Mouse (Mus musculus): ENCODE data around the gene Ptpa. TPM values are rescaled to one million over a fixed set of nuclear protein-coding genes. Genes with fewer than 3 reads are reported as not detected.

Gene Ptpa
- polyA plus RNA-seq, 1 experiment from 2014 or later, result 131 TPM

DNA sequence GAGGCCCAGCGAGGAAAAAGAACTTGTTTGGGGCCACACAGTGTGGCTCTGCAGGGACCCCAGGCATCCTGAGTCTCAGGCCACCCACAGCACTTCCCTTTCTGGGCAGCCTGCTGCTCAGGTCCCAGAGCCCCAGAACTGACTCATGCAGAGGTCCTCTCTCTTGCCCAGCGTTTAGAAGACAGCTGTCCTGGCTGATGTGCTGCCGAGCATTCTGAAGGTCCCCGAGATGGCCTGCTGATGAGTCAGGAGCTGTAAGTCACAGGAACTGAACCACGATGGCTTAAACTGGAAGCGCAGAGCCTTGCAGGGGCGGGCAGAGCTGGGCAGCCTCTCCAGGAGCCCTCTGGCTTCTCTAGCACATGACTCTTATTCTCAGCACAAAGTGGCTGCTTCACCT lies 71.8 kb downstream of the Ptpa start:
- 27% methylated on average over 7 of the region's 7 CpGs for WGBS
- Histone ChIP-seq H3K9ac (ENCODE audit: low read depth, low read length) (no peak overlapping the region), H3K27ac (no peak overlapping the region)

DNA sequence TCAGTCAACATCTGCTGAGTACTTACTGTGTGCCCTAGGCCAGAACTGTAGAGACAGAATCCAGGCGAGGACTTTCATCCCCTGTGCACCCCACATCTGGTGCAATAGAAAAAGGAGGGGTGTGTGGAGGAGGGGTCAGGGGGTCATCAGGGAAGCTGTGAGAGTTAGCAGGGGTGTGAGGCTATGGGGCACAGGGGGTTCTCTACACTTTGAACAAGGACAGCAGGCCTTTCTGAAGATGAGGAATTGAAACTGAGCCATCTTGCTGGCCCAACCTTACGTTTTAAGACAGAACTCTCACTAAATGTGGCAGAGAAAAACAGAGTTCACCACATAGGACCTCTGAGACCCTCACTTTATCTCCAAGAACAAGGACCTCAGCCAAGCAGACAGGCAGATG lies 74.5 kb downstream of the Ptpa start:
- Histone ChIP-seq H3K9me3 (replicated peaks; ENCODE audit: low read length) (no peaks in the 10 kb centered on the region), H3K4me2 (ENCODE audit: low read length) (no peak overlapping the region), H3K27ac (no peak overlapping the region), H3K9ac (ENCODE audit: low read depth, low read length) (no peak overlapping the region), H3K27me3 (ENCODE audit: insufficient read depth, low read length) (no peaks in the 10 kb centered on the region), H3K4me1 (replicated peaks; ENCODE audit: insufficient read depth, low read length) (no peaks in the 10 kb centered on the region), H3K4me3 (replicated peaks; ENCODE audit: low read depth, low read length) (no peak overlapping the region), H3K36me3 (ENCODE audit: insufficient read depth, low read length) (no peaks in the 10 kb centered on the region)
- WGBS, result 83% methylated on average over 2 of the region's 2 CpGs
- ATAC-seq (replicated peaks; ENCODE audit: low FRiP score, low read depth), result no peak
- TF ChIP-seq CTCF (IDR thresholded peaks at IDR 0.05; ENCODE audit: low read depth), result no peak
- DNase-seq (ENCODE audit: low spot score), result no peak

More for the DNA sequence above, 71.8 kb downstream of the Ptpa start:
- DNase-seq (ENCODE audit: low spot score) (no peak), ATAC-seq (replicated peaks; ENCODE audit: low FRiP score, low read depth) (no peak)
- Histone ChIP-seq H3K4me1 (replicated peaks; ENCODE audit: insufficient read depth, low read length) (no peaks in the 10 kb centered on the region), H3K27me3 (ENCODE audit: insufficient read depth, low read length) (no peaks in the 10 kb centered on the region), H3K4me3 (replicated peaks; ENCODE audit: low read depth, low read length) (no peak overlapping the region), H3K4me2 (ENCODE audit: low read length) (no peak overlapping the region), H3K36me3 (ENCODE audit: insufficient read depth, low read length) (no peaks in the 10 kb centered on the region), H3K9me3 (replicated peaks; ENCODE audit: low read length) (no peaks in the 10 kb centered on the region)
- no peak for TF ChIP-seq CTCF (IDR thresholded peaks at IDR 0.05; ENCODE audit: low read depth)

DNA sequence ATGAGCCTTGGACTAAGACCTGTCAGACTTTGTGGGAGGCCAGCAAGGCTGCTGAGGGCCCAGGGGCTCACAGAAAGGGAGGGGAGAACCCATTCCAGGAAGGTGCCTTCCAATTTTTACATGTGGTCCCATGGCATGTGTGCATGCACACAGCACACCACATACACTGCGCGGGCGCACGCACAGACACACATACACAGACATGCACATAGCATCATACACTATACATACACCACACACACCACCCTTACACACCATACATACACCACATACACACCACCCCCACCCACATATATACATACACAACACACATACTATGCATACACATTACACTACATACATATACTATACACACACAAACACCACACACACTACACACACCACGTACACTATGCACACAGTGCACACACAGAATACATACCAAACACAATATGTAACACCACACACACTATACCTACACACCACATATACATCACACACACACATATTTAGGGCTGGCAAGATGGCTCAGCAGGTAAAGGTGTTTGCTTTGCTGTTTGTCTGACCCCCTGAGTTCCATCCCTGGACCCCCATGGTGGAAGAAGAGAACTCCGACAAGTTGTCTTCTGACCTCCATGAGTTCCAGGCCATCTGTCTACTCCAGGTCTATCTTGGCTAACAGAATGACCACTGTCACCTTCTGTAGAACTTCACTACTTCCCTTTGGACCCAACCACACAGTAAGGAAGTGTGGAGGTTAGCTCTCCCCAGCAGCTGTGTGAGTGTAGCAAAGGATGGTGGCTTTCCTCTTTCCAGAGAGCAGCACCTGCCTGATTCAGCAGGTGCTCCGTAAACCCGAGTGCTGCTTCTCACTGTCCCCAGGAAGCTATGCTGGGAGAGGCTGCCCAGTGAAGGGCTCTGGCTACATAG lies 79.4 kb downstream of the Ptpa start:
- Histone ChIP-seq H3K4me1 (replicated peaks; ENCODE audit: insufficient read depth, low read length) (peaks cover 6% of the 10 kb centered on the region), H3K4me2 (ENCODE audit: low read length) (peak overlapping the region; percentile 55; the same call in 1 of the 2 replicates), H3K4me3 (replicated peaks; ENCODE audit: low read depth, low read length) (no peak overlapping the region), H3K9me3 (replicated peaks; ENCODE audit: low read length) (no peaks in the 10 kb centered on the region), H3K27ac (no peak overlapping the region), H3K9ac (ENCODE audit: low read depth, low read length) (no peak overlapping the region), H3K36me3 (ENCODE audit: insufficient read depth, low read length) (no peaks in the 10 kb centered on the region), H3K27me3 (ENCODE audit: insufficient read depth, low read length) (no peaks in the 10 kb centered on the region)
- DNase-seq (ENCODE audit: low spot score) (no peak), ATAC-seq (replicated peaks; ENCODE audit: low FRiP score, low read depth) (0 out of 2 replicates have a peak, but pooled peaks have one; percentile 14)
- 76% methylated on average over 8 of the region's 8 CpGs for WGBS
- TF ChIP-seq CTCF (IDR thresholded peaks at IDR 0.05; ENCODE audit: low read depth), result no peak

DNA sequence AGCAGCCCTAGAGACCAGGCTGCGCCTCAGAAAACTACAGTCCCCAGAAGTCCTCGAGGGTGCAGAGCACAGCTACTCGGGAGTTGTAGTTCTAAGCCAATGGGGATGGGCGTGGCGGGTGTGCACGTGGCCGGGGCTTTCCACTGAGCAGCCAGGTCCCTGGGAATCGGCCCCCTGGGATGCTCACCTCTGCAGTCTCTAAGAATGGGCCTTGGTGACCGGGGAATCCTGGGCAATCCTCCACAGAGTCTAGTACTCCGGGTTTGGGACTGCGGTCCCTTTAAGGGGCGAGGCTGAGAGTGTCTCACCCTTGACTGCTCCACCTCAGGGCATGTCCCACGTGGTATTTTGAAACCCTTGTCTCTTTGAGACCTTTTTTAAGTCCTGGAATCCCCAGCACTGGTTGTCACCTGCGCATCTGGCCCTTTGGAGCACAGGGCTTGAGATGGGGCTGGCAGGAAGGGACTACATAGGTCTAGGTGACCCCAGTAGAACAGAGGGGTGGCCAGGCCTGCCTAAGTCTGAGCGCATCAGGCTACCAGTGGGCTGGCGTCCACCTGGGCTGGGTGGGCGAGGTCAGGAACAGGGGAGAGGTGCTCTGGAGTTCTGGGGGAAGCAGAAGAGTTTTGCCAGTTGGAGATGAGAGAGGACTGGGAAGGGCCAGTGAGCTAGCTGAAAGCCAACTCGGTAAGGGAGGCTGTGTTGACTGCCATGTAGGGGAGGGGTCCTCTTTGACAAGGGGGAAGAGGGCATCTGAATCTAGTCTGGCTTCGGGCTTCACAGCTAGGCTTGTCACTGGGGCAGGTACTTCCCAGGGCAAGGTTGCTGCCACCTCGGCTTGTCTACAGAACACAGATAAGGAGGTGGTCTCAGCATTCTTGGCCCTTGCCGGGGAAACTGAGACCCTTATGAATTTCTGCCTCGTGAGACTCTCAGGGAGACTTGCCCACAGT lies 80.3 kb downstream of the Ptpa start:
- H3K27ac ChIP-seq, result no peak overlapping the region
- DNase-seq (ENCODE audit: low spot score) (peak; percentile 87), ATAC-seq (replicated peaks; ENCODE audit: low FRiP score, low read depth) (peak; percentile 90)
- no peaks in the 10 kb centered on the region for H3K27me3 ChIP-seq (ENCODE audit: insufficient read depth, low read length)
- H3K9ac ChIP-seq (ENCODE audit: low read depth, low read length), result no peak overlapping the region
- H3K36me3 ChIP-seq (ENCODE audit: insufficient read depth, low read length), result no peaks in the 10 kb centered on the region
- no peak for TF ChIP-seq CTCF (IDR thresholded peaks at IDR 0.05; ENCODE audit: low read depth)
- WGBS, result 27% methylated on average over 22 of the region's 22 CpGs
- peak overlapping the region; percentile 14; the same call in 1 of the 2 replicates for H3K4me3 ChIP-seq (replicated peaks; ENCODE audit: low read depth, low read length)
- H3K4me2 ChIP-seq (ENCODE audit: low read length), result peak overlapping the region; percentile 55
- no peaks in the 10 kb centered on the region for H3K9me3 ChIP-seq (replicated peaks; ENCODE audit: low read length)
- H3K4me1 ChIP-seq (replicated peaks; ENCODE audit: insufficient read depth, low read length), result peaks cover 6% of the 10 kb centered on the region

Small RNAs within 50 kb of the gene (microRNA-seq; reads per million reads assigned to microRNA genes)
- not detected for gene Gm47292

Other genes starting within 250 kb of the Ptpa start
- gene Endog, start 244.5 kb upstream of the Ptpa start, polyA plus RNA-seq (2015; fragmentation: Nextera tagmentation; extraction: Ambion mirVana), result 53.5 and 58.2 TPM in 2 replicates
- 41.8 and 44.7 TPM in 2 replicates for gene Spout1, start 237.6 kb upstream of the Ptpa start, polyA plus RNA-seq (2015; fragmentation: Nextera tagmentation; extraction: Ambion mirVana)
- 22.7 and 22.9 TPM in 2 replicates for gene Kyat1, start 210.2 kb upstream of the Ptpa start, polyA plus RNA-seq (2015; fragmentation: Nextera tagmentation; extraction: Ambion mirVana)
- gene Lrrc8a, start 178.3 kb upstream of the Ptpa start, polyA plus RNA-seq (2015; fragmentation: Nextera tagmentation; extraction: Ambion mirVana), result 50.2 and 51.3 TPM in 2 replicates
- gene Gm28035, start 175.5 kb upstream of the Ptpa start, polyA plus RNA-seq (2015; fragmentation: Nextera tagmentation; extraction: Ambion mirVana), result 0.20 and 0.29 TPM in 2 replicates
- gene Phyhd1, start 149.8 kb upstream of the Ptpa start, polyA plus RNA-seq (2015; fragmentation: Nextera tagmentation; extraction: Ambion mirVana), result 18.9 and 19.2 TPM in 2 replicates
- not detected in 2 replicates for gene Gm28038, start 135.0 kb upstream of the Ptpa start, polyA plus RNA-seq (2015; fragmentation: Nextera tagmentation; extraction: Ambion mirVana)
- gene Dolk, start 129.7 kb upstream of the Ptpa start, polyA plus RNA-seq (2015; fragmentation: Nextera tagmentation; extraction: Ambion mirVana), result 33.8 and 36.3 TPM in 2 replicates
- gene Nup188, start 129.6 kb upstream of the Ptpa start, polyA plus RNA-seq (2015; fragmentation: Nextera tagmentation; extraction: Ambion mirVana), result 17.3 and 17.5 TPM in 2 replicates
- gene Sh3glb2, start 56.7 kb upstream of the Ptpa start, polyA plus RNA-seq (2015; fragmentation: Nextera tagmentation; extraction: Ambion mirVana), result 65.1 and 66.4 TPM in 2 replicates
- gene Miga2, start 51.8 kb upstream of the Ptpa start, polyA plus RNA-seq (2015; fragmentation: Nextera tagmentation; extraction: Ambion mirVana), result 22.2 and 22.8 TPM in 2 replicates
- gene Dolpp1, start 23.8 kb upstream of the Ptpa start, polyA plus RNA-seq (2015; fragmentation: Nextera tagmentation; extraction: Ambion mirVana), result 23.4 and 24.5 TPM in 2 replicates
- 42.9 and 49.2 TPM in 2 replicates for gene Crat, start 226 bp upstream of the Ptpa start, polyA plus RNA-seq (2015; fragmentation: Nextera tagmentation; extraction: Ambion mirVana)
- gene Ier5l, start 58.2 kb downstream of the Ptpa start, polyA plus RNA-seq (2015; fragmentation: Nextera tagmentation; extraction: Ambion mirVana), result 3.5 and 8.1 TPM in 2 replicates
- 2.1 and 2.7 TPM in 2 replicates for gene Cstad, start 179.0 kb downstream of the Ptpa start, polyA plus RNA-seq (2015; fragmentation: Nextera tagmentation; extraction: Ambion mirVana)

Measured in kidney, postnatal 0 days (tissue).